Mouse (Mus musculus): Measurements from ENCODE around the gene Eps8. TPM values are rescaled to one million over a fixed set of nuclear protein-coding genes. Genes with fewer than 3 reads are reported as not detected.

Eps8 gene
- polyA plus RNA-seq, 1 experiment from 2014 or later = 24.5 TPM

GRCm38 (mm10) chr6:137638834-137639567, 15.7 kb downstream of the Eps8 start:
- 63% methylated on average over 11 of the region's 11 CpGs for WGBS
- Histone ChIP-seq H3K9me3 (ENCODE audit: low read depth, low read length) (no peaks in the 10 kb centered on the region), H3K4me1 (ENCODE audit: insufficient read depth) (0 out of 2 replicates have a peak, but pooled peaks cover 4% of the 10 kb centered on the region), H3K27me3 (ENCODE audit: insufficient read depth, low read length) (no peaks in the 10 kb centered on the region), H3K36me3 (ENCODE audit: insufficient read depth) (no peaks in the 10 kb centered on the region), H3K27ac (ENCODE audit: low read depth) (no peak overlapping the region), H3K4me2 (no peak overlapping the region), H3K9ac (no peak overlapping the region), H3K4me3 (ENCODE audit: low read depth, low read length) (no peak overlapping the region)
- DNase-seq = no peak
- ATAC-seq (ENCODE audit: insufficient read depth) = peak; percentile 62; the same call in 1 of the 2 replicates
- no peak for TF ChIP-seq CTCF (IDR thresholded peaks at IDR 0.05; ENCODE audit: low read depth)

- Histone ChIP-seq H3K9me3 (ENCODE audit: low read depth, low read length) (no peaks in the 10 kb centered on the region), H3K4me3 (ENCODE audit: low read depth, low read length) (no peak overlapping the region), H3K4me2 (no peak overlapping the region), H3K4me1 (ENCODE audit: insufficient read depth) (0 out of 2 replicates have a peak, but pooled peaks cover 4% of the 10 kb centered on the region), H3K27ac (ENCODE audit: low read depth) (no peak overlapping the region), H3K9ac (no peak overlapping the region), H3K27me3 (ENCODE audit: insufficient read depth, low read length) (no peaks in the 10 kb centered on the region), H3K36me3 (ENCODE audit: insufficient read depth) (no peaks in the 10 kb centered on the region)
- DNase-seq = no peak
- ATAC-seq (ENCODE audit: insufficient read depth) = no peak
- TF ChIP-seq CTCF (IDR thresholded peaks at IDR 0.05; ENCODE audit: low read depth) = no peak
- 32% methylated on average over 7 of the region's 7 CpGs for WGBS
Observed at GRCm38 (mm10) chr6:137637443-137637842, 17.2 kb downstream of the Eps8 start.

- DNase-seq = no peak
- Histone ChIP-seq H3K36me3 (ENCODE audit: insufficient read depth) (no peaks in the 10 kb centered on the region), H3K4me1 (ENCODE audit: insufficient read depth) (0 out of 2 replicates have a peak, but pooled peaks cover 4% of the 10 kb centered on the region), H3K4me2 (no peak overlapping the region), H3K27ac (ENCODE audit: low read depth) (no peak overlapping the region), H3K4me3 (ENCODE audit: low read depth, low read length) (no peak overlapping the region), H3K9ac (no peak overlapping the region), H3K27me3 (ENCODE audit: insufficient read depth, low read length) (no peaks in the 10 kb centered on the region), H3K9me3 (ENCODE audit: low read depth, low read length) (no peaks in the 10 kb centered on the region)
- 61% methylated on average over 5 of the region's 5 CpGs for WGBS
- no peak for TF ChIP-seq CTCF (IDR thresholded peaks at IDR 0.05; ENCODE audit: low read depth)
- ATAC-seq (ENCODE audit: insufficient read depth) = no peak
Observed at GRCm38 (mm10) chr6:137636131-137636530, 18.5 kb downstream of the Eps8 start.

GRCm38 (mm10) chr6:137633626-137634025, 21.1 kb downstream of the Eps8 start:
- H3K27me3 ChIP-seq (ENCODE audit: insufficient read depth, low read length) = no peaks in the 10 kb centered on the region

GRCm38 (mm10) chr6:137633121-137633520, 21.6 kb downstream of the Eps8 start:
- no peaks in the 10 kb centered on the region for H3K36me3 ChIP-seq (ENCODE audit: insufficient read depth)
- peaks cover 8% of the 10 kb centered on the region; the same call in 1 of the 2 replicates for H3K4me1 ChIP-seq (ENCODE audit: insufficient read depth)
- no peak overlapping the region for H3K27ac ChIP-seq (ENCODE audit: low read depth)
- no peak for DNase-seq
- H3K9ac ChIP-seq = no peak overlapping the region
- no peak overlapping the region for H3K4me3 ChIP-seq (ENCODE audit: low read depth, low read length)
- WGBS = 81% methylated on average over 8 of the region's 8 CpGs
- H3K9me3 ChIP-seq (ENCODE audit: low read depth, low read length) = no peaks in the 10 kb centered on the region
- H3K27me3 ChIP-seq (ENCODE audit: insufficient read depth, low read length) = no peaks in the 10 kb centered on the region
- no peak for ATAC-seq (ENCODE audit: insufficient read depth)
- no peak for TF ChIP-seq CTCF (IDR thresholded peaks at IDR 0.05; ENCODE audit: low read depth)
- H3K4me2 ChIP-seq = no peak overlapping the region

More at GRCm38 (mm10) chr6:137633626-137634025, 21.1 kb downstream of the Eps8 start:
- no peak for TF ChIP-seq CTCF (IDR thresholded peaks at IDR 0.05; ENCODE audit: low read depth)
- WGBS = 37% methylated on average over 4 of the region's 4 CpGs
- Histone ChIP-seq H3K9me3 (ENCODE audit: low read depth, low read length) (no peaks in the 10 kb centered on the region), H3K4me3 (ENCODE audit: low read depth, low read length) (no peak overlapping the region), H3K36me3 (ENCODE audit: insufficient read depth) (no peaks in the 10 kb centered on the region), H3K4me2 (no peak overlapping the region), H3K9ac (no peak overlapping the region), H3K4me1 (ENCODE audit: insufficient read depth) (peaks cover 8% of the 10 kb centered on the region; the same call in 1 of the 2 replicates), H3K27ac (ENCODE audit: low read depth) (no peak overlapping the region)
- DNase-seq = no peak
- no peak for ATAC-seq (ENCODE audit: insufficient read depth)

GRCm38 (mm10) chr6:137630387-137630786, 24.3 kb downstream of the Eps8 start:
- WGBS = 41% methylated on average over 13 of the region's 13 CpGs
- peak; percentile 23 for DNase-seq
- no peak overlapping the region for H3K27ac ChIP-seq (ENCODE audit: low read depth)
- peak; percentile 36 for ATAC-seq (ENCODE audit: insufficient read depth)
- H3K36me3 ChIP-seq (ENCODE audit: insufficient read depth) = no peaks in the 10 kb centered on the region
- no peak overlapping the region for H3K4me3 ChIP-seq (ENCODE audit: low read depth, low read length)
- no peak overlapping the region for H3K9ac ChIP-seq
- no peaks in the 10 kb centered on the region for H3K9me3 ChIP-seq (ENCODE audit: low read depth, low read length)
- no peaks in the 10 kb centered on the region for H3K27me3 ChIP-seq (ENCODE audit: insufficient read depth, low read length)
- H3K4me1 ChIP-seq (ENCODE audit: insufficient read depth) = peaks cover 4% of the 10 kb centered on the region; the same call in 1 of the 2 replicates
- H3K4me2 ChIP-seq = peak overlapping the region; percentile 8; the same call in 1 of the 2 replicates
- TF ChIP-seq CTCF (IDR thresholded peaks at IDR 0.05; ENCODE audit: low read depth) = no peak

- Histone ChIP-seq H3K36me3 (ENCODE audit: insufficient read depth) (no peaks in the 10 kb centered on the region), H3K27me3 (ENCODE audit: insufficient read depth, low read length) (no peaks in the 10 kb centered on the region), H3K4me3 (ENCODE audit: low read depth, low read length) (no peak overlapping the region), H3K4me2 (peak overlapping the region; percentile 8; the same call in 1 of the 2 replicates), H3K9ac (no peak overlapping the region), H3K27ac (ENCODE audit: low read depth) (peak overlapping the region; percentile 44; the same call in 1 of the 2 replicates), H3K9me3 (ENCODE audit: low read depth, low read length) (no peaks in the 10 kb centered on the region), H3K4me1 (ENCODE audit: insufficient read depth) (peaks cover 4% of the 10 kb centered on the region; the same call in 1 of the 2 replicates)
- ATAC-seq (ENCODE audit: insufficient read depth) (peak; percentile 47; the same call in 1 of the 2 replicates), DNase-seq (peak; percentile 73)
- no peak for TF ChIP-seq CTCF (IDR thresholded peaks at IDR 0.05; ENCODE audit: low read depth)
- WGBS = 34% methylated on average over 13 of the region's 13 CpGs
Observed at GRCm38 (mm10) chr6:137629603-137630231, 25.0 kb downstream of the Eps8 start.

Measured in lung, embryonic 14.5 days (tissue).